Mouse (Mus musculus) embryonic fibroblast, embryonic 13.5 days (primary cell): Measurements from ENCODE around the gene Syk.

Experiments
- CTCF ChIP-seq: IDR thresholded peaks from 2 replicates; pipeline ENCODE4 v1.5.1; 2011; ENCODE audit warnings: mild to moderate bottlenecking, control low read depth, low read length, moderate library complexity, borderline replicate concordance; ENCODE audit not compliant: insufficient read depth
- POLR2A ChIP-seq: IDR thresholded peaks from 2 replicates; pipeline ENCODE4 v1.6.1; 2011; ENCODE audit warnings: low read depth, mild to moderate bottlenecking, control low read depth, low read length, moderate library complexity

DNA sequence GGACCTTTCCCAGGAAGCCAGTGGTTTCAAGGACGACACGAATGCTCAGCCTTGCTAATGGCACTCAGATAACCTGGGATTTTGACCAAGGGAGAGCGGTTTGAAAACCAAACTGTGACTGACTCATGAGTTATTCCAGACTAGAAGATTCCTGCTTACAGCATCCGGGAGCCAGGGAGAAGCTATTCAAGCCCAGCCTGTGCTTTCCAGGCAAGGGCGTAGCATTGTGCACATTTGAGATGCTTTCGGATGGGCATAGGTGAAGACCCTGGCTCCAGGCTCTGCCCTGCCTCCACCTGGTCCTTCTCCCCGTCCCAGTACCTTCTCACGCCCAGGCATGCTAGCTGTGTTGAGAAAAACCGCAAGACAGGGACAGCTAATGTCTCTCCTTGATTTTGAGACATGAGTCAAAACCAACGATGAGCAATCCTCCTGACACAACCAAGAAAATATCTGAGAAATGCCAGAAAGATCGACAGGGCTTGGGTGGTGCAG lies 76.2 kb downstream of the Syk start:
- TF ChIP-seq CTCF (no peak), POLR2A (no peak)
